Mouse (Mus musculus) heart, postnatal 0 days (tissue): Measurements from ENCODE around the gene Trank1. TPM values are rescaled to one million over a fixed set of nuclear protein-coding genes. Genes with fewer than 3 reads are reported as not detected.

Source experiments
- ATAC-seq: fragments of 200-750 bp; cut with Nextera tagmentation; 2 replicates; pipeline ENCODE4 v1.8.0; 2017; ENCODE audit warnings: low read depth, moderate number of reproducible peaks, moderate library complexity; ENCODE audit not compliant: insufficient read depth
- DNase-seq: peaks from one replicate; pipeline ENCODE4 v3.0.0-alpha.2; 2016; ENCODE audit warnings: low spot score
- H3K27ac ChIP-seq: fragments of 300-500 bp; sonication (generic); 2 replicates; pipeline ENCODE4 v1.5.1; 2014; ENCODE audit warnings: low read depth, mild to moderate bottlenecking
- H3K27me3 ChIP-seq: fragments of 300-500 bp; sonication (generic); 2 replicates; pipeline ENCODE4 v1.6.1; 2014; ENCODE audit warnings: low read length, mixed read lengths; ENCODE audit not compliant: control insufficient read depth, insufficient read depth
- H3K36me3 ChIP-seq: fragments of 300-500 bp; sonication (generic); replicated peaks from 2 replicates; pipeline ENCODE4 v1.6.1; 2014; ENCODE audit warnings: low read length, mixed read lengths; ENCODE audit not compliant: control insufficient read depth, insufficient read depth
- H3K4me1 ChIP-seq: fragments of 300-500 bp; sonication (generic); 2 replicates; pipeline ENCODE4 v1.6.1; 2014; ENCODE audit warnings: antibody characterized with exemption; ENCODE audit not compliant: control insufficient read depth, insufficient read depth
- H3K4me2 ChIP-seq: fragments of 300-500 bp; sonication (generic); 2 replicates; pipeline ENCODE4 v1.6.1; 2014; ENCODE audit warnings: low read depth, mild to moderate bottlenecking, low read length, moderate library complexity
- H3K4me3 ChIP-seq: fragments of 300-500 bp; sonication (generic); 2 replicates; pipeline ENCODE4 v1.5.1; 2014; ENCODE audit warnings: low read depth, low read length
- H3K9ac ChIP-seq: fragments of 300-500 bp; sonication (generic); replicated peaks from 2 replicates; pipeline ENCODE4 v1.6.1; 2014; ENCODE audit warnings: low read depth, low read length, mixed read lengths
- H3K9me3 ChIP-seq: fragments of 300-500 bp; sonication (generic); replicated peaks from 2 replicates; pipeline ENCODE4 v1.6.1; 2016; ENCODE audit warnings: low read length; ENCODE audit not compliant: control insufficient read depth
- CTCF ChIP-seq: IDR thresholded peaks from 2 replicates; pipeline ENCODE4 v1.5.1; 2016; ENCODE audit warnings: antibody characterized with exemption, control low read depth, low read depth
- EP300 ChIP-seq: IDR thresholded peaks from 2 replicates; pipeline ENCODE4 v1.6.1; 2016; ENCODE audit warnings: antibody characterized with exemption, low read depth
- WGBS: fragments of 180-500 bp; shearing (Covaris S2); extraction: QIAGEN DNeasy Blood & Tissue Kit; methylation state at CpG from one replicate; pipeline ENCODE4 v1.1.7; 2014; 5-methylcytosine and 5-hydroxymethylcytosine counted together
- polyA plus RNA-seq: library from polyadenylated mRNA; unstranded; fragments of >200 nt; fragmentation: Nextera tagmentation; extraction: Ambion mirVana; gene quantifications from 2 replicates; pipeline ENCODE4 v1.2.1, GENCODE M21; 2015
- total RNA-seq: library from RNA; depleted of rRNA; stranded (reverse); fragments of >200 nt; gene quantifications from 2 replicates; pipeline ENCODE4 v1.2.3, GENCODE M21; 2014; ENCODE audit warnings: low replicate concordance

The Trank1 gene
- total and polyA plus RNA-seq, 2 experiments from 2014 or later, result 0.04 TPM; not detected in 1

DNA sequence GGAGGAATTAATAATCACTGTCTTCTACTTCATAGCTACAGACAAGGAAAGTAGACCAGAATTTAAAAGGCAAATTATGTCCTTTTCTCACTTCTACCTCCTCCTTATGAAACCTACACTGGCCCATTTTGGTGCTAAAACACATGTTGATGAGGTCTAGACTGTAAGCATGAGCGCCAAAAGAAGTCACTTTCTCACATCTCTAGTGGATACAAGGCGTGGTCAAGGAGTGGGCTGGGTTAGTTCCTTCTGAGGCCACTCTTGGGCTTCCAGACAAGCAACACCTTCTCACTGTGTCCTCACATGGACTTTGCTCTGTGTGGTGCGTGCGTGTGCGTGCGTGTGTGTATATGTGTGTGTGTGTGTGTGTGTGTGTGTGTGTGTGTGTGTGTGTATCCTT, 70.9 kb downstream of the Trank1 start:
- no peaks in the 10 kb centered on the region for H3K27me3 ChIP-seq
- no peak overlapping the region for H3K4me2 ChIP-seq
- no peak for TF ChIP-seq EP300
- no peaks in the 10 kb centered on the region for H3K9me3 ChIP-seq
- DNase-seq (no peak), ATAC-seq (no peak)
- 89% methylated on average over 6 of the region's 6 CpGs for WGBS
- no peak overlapping the region for H3K9ac ChIP-seq
- no peaks in the 10 kb centered on the region for H3K4me1 ChIP-seq
- no peak overlapping the region for H3K27ac ChIP-seq
- H3K36me3 ChIP-seq, result no peaks in the 10 kb centered on the region
- no peak overlapping the region for H3K4me3 ChIP-seq

DNA sequence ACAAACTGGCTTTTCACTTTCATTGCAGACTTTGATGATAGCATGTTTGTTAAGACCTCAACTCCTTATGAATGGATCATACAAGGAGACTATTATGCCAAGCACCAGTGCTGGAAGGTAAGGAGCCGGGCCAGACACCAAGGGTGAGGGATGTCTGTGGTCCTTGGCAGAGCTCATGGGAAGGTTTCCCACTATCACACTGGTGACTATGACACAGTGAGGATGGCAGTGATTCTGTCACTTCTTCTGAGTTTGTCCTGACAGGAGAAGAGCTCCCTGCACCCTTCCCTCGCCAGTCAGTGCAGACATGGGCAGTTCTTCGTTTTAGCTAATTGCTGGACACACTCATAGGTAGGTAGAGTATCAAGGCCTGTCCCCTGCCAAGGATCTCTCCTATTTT, 71.5 kb downstream of the Trank1 start:
- 68% methylated on average over 3 of the region's 3 CpGs for WGBS
- Histone ChIP-seq H3K27ac (no peak overlapping the region), H3K27me3 (no peaks in the 10 kb centered on the region), H3K4me3 (no peak overlapping the region), H3K9ac (no peak overlapping the region), H3K9me3 (no peaks in the 10 kb centered on the region), H3K4me2 (no peak overlapping the region), H3K36me3 (no peaks in the 10 kb centered on the region), H3K4me1 (no peaks in the 10 kb centered on the region)
- no peak for TF ChIP-seq CTCF
- TF ChIP-seq EP300, result no peak
- DNase-seq, result no peak
- no peak for ATAC-seq

DNA sequence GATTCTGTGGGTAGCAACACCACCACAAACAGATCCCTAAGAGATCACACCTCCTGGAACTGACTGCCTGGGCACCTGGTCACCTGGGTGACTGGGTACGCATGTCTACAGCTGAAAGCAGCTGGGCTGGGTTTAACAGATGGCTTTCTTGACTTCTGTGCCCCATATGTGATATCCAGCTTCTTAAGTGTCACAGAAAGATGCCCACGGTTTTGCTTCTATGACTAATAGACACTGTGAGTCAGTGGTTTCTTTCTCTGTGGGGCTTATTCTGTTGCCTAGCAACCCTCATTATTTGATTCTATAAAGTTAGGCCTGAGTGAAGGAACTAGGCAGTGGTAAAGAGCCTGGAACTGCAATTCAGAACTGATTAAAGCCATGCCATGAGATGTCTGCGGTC, 72.2 kb downstream of the Trank1 start:
- Histone ChIP-seq H3K4me3 (no peak overlapping the region), H3K27ac (no peak overlapping the region), H3K27me3 (no peaks in the 10 kb centered on the region), H3K36me3 (no peaks in the 10 kb centered on the region), H3K4me2 (no peak overlapping the region), H3K4me1 (no peaks in the 10 kb centered on the region), H3K9me3 (no peaks in the 10 kb centered on the region), H3K9ac (no peak overlapping the region)
- ATAC-seq (no peak), DNase-seq (no peak)
- TF ChIP-seq CTCF, result no peak
- no peak for TF ChIP-seq EP300
- WGBS, result 67% methylated on average over 3 of the region's 3 CpGs

DNA sequence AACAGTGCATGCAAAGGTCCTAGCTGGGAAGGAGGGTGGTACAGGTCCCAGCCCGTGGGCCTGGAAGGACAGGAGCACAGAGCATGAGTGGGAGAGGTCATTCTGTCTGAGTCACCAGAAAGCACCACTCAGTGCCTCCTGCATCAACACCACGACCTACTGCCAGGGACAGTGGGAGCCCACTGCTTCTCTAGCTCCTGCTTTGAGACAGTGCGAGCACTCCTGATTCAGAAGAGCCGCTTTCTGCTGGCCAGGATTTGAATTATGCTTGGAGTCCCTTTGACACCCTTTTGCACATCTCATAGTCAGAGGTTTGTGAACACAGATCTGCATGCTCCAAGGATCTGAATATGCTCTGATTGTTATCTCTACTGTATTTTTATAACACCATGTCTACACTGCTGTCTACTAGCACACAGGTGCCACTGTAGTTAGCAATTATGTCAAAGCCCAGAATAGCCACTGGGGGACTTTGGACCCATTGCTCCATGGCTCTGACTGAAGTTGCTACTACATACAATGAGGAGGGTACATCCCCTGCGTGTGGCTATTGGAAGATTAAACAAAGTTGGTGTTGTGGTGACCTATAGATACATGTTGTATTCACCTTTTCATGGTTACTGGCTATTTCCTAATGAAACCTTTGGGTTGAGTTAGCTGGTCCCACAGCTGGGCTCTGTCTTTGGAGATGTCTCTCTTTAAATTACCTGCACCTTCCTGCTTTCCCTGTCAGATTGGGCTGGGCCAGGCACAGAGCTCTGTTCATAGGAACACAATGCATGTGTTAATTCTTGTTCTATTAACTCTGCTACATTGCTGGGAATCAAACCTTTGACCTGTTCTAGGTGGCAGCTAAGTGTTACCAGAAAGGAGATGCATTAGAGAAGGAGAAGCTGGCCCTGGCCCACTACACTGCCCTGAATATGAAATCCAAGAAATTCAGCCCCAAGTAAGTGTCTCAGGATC, 74.3 kb downstream of the Trank1 start:
- Histone ChIP-seq H3K27me3 (no peaks in the 10 kb centered on the region), H3K9ac (no peak overlapping the region), H3K36me3 (no peaks in the 10 kb centered on the region), H3K9me3 (no peaks in the 10 kb centered on the region), H3K27ac (no peak overlapping the region), H3K4me2 (no peak overlapping the region), H3K4me3 (no peak overlapping the region), H3K4me1 (no peaks in the 10 kb centered on the region)
- TF ChIP-seq CTCF, result no peak
- TF ChIP-seq EP300, result no peak
- ATAC-seq (no peak), DNase-seq (no peak)
- 82% methylated on average over 5 of the region's 5 CpGs for WGBS

DNA sequence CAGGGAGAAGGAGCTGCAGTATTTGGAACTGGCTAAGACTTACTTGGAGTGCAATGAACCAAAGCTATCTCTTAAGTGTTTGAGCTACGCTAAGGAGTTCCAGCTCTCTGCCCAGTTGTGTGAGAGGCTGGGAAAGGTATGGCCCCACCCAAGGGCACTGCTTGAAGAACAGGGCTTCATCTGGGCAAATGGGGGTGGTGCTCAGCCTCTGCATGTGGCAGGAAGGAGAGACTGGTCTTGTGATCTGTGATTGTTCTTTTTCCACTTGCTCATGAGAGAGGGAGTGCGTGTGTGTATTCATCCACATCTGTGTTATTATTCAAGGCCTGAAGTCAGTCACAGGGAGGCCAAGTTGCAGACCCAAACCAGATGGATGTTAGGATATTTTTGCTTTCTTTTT, 75.0 kb downstream of the Trank1 start:
- WGBS, result 68% methylated on average over 2 of the region's 2 CpGs
- Histone ChIP-seq H3K36me3 (no peaks in the 10 kb centered on the region), H3K9ac (no peak overlapping the region), H3K27me3 (no peaks in the 10 kb centered on the region), H3K9me3 (no peaks in the 10 kb centered on the region), H3K27ac (no peak overlapping the region), H3K4me1 (no peaks in the 10 kb centered on the region), H3K4me2 (no peak overlapping the region), H3K4me3 (no peak overlapping the region)
- ATAC-seq, result no peak
- no peak for TF ChIP-seq CTCF
- no peak for TF ChIP-seq EP300
- DNase-seq, result no peak

DNA sequence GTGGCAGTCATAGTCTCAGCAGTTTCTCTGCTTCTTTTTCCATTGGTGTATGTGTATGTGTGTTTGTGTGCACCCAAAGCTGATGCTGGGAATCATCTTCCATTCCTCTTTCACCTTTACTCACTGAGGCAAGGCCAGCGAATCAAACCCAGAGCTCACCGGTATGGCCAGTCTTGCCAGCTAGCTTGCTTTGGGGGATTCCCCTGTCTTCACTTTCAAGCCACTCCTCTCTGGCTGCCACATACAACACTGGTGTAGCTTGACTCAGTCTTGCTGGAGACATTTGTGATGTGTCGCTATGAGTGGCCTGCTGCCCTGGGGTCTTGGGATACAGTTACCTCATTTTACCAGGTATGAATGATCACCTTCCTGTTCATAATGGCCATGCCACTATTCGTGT, 76.0 kb downstream of the Trank1 start:
- Histone ChIP-seq H3K4me2 (no peak overlapping the region), H3K4me1 (no peaks in the 10 kb centered on the region), H3K36me3 (no peaks in the 10 kb centered on the region), H3K4me3 (no peak overlapping the region), H3K9me3 (no peaks in the 10 kb centered on the region), H3K27ac (no peak overlapping the region), H3K27me3 (no peaks in the 10 kb centered on the region), H3K9ac (no peak overlapping the region)
- DNase-seq (no peak), ATAC-seq (no peak)
- WGBS, result 60% methylated on average over 4 of the region's 4 CpGs
- TF ChIP-seq EP300 (no peak), CTCF (no peak)
